Mouse (Mus musculus) C2C12 (cell line): Measurements from ENCODE around the gene Wwox. TPM values are rescaled to one million over a fixed set of nuclear protein-coding genes. Genes with fewer than 3 reads are reported as not detected.

Experiments used
- H3K27me3 ChIP-seq: one replicate; pipeline ENCODE4 v1.6.1; 2011; ENCODE audit not compliant: control insufficient read depth, insufficient read depth, insufficient read length
- H3K36me3 ChIP-seq: one replicate; pipeline ENCODE4 v1.6.1; 2011; ENCODE audit not compliant: control insufficient read depth, insufficient read depth
- H3K4me3 ChIP-seq: one replicate; pipeline ENCODE4 v1.5.1; 2011; ENCODE audit warnings: mild to moderate bottlenecking, control low read depth; ENCODE audit not compliant: poor library complexity, insufficient read depth, severe bottlenecking
- H3K79me2 ChIP-seq: one replicate; pipeline ENCODE4 v1.6.1; 2011; ENCODE audit not compliant: control insufficient read depth, insufficient read depth
- H3K79me3 ChIP-seq: one replicate; pipeline ENCODE4 v1.6.1; 2011; ENCODE audit warnings: low read depth, control low read depth
- H3ac ChIP-seq: one replicate; pipeline ENCODE3; 2011; ENCODE audit warnings: low read depth; ENCODE audit not compliant: control insufficient read depth, insufficient read length
- CEBPB ChIP-seq: IDR thresholded peaks from one replicate; pipeline ENCODE4 v1.6.1; 2011; ENCODE audit warnings: low read depth, mild to moderate bottlenecking, control low read depth, moderate library complexity
- CTCF ChIP-seq: IDR thresholded peaks from one replicate; pipeline ENCODE4 v1.5.1; 2011; ENCODE audit not compliant: control insufficient read depth, insufficient read depth, insufficient read length
- FOSL1 ChIP-seq: IDR thresholded peaks from one replicate; pipeline ENCODE4 v1.8.0; 2011; ENCODE audit warnings: mild to moderate bottlenecking, low read length; ENCODE audit not compliant: poor library complexity, insufficient read depth, severe bottlenecking
- MAX ChIP-seq: IDR thresholded peaks from one replicate; pipeline ENCODE4 v1.6.1; 2011; ENCODE audit warnings: mild to moderate bottlenecking, control low read depth
- MYOD1 ChIP-seq: IDR thresholded peaks from one replicate; pipeline ENCODE4 v1.6.1; 2011; ENCODE audit warnings: low read depth; ENCODE audit not compliant: control insufficient read depth, insufficient read length
- MYOG ChIP-seq: IDR thresholded peaks from one replicate; pipeline ENCODE4 v1.6.1; 2011; ENCODE audit not compliant: control insufficient read depth, insufficient read length; ENCODE audit errors: extremely low read depth
- USF1 ChIP-seq: IDR thresholded peaks from one replicate; pipeline ENCODE4 v1.6.1; 2011; ENCODE audit warnings: low read depth, mild to moderate bottlenecking, control low read depth, moderate library complexity
- polyA plus RNA-seq: library from polyadenylated mRNA; unstranded; fragments of >200 nt; fragmentation: generic; extraction: Trizol; gene quantifications from one replicate; pipeline ENCODE4 v1.2.1, GENCODE M21; 2012; ENCODE audit warnings: missing spikeins

Wwox gene
- polyA plus RNA-seq, 1 experiment, result 3.7 TPM

DNA sequence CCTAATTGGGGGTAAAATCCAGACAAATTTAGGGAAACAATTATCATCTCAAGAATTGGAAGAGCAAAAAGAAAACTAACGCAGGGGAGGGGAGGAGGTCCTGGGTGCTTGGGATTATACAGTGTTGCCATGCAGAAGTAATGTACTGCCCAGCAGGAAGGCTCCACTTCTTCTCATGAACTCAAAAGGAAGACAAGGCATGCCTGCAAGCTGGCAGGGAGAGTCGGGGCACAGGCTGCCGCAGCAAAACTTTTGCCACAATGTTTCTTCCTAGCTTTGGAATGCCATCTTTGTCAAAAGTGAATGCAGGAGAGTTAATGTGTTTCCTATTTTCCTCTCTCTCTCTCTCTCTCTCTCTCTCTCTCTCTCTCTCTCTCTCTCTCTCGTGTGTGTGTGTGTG is 163.6 kb downstream of the Wwox start:
- H3K79me3 ChIP-seq, result no peaks in the 10 kb centered on the region
- H3K79me2 ChIP-seq, result no peaks in the 10 kb centered on the region
- no peak overlapping the region for H3K4me3 ChIP-seq
- TF ChIP-seq CEBPB, result no peak
- H3K36me3 ChIP-seq, result no peaks in the 10 kb centered on the region
- no peak overlapping the region for H3ac ChIP-seq
- no peaks in the 10 kb centered on the region for H3K27me3 ChIP-seq

DNA sequence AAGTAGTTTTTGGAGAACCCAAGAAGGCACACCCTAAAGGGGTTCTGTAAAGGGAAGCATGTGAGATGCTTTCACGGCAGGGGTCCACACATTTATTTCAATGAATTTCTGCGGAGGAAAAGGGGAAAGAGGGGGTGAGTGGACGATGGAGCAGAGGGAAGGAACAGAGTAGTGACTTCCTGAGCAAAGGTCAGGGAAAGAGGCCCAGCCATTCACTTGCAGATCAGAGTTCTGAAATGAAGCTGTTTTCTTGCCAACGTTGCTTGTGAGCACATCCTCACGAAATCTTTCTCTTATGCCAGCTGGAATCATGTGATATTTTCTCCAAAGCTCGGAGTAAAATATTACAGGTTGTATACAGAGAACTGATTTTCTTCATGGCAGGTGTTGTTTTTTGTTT is 164.1 kb downstream of the Wwox start:
- Histone ChIP-seq H3K36me3 (no peaks in the 10 kb centered on the region), H3ac (no peak overlapping the region), H3K4me3 (no peak overlapping the region), H3K79me3 (no peaks in the 10 kb centered on the region), H3K27me3 (no peaks in the 10 kb centered on the region), H3K79me2 (no peaks in the 10 kb centered on the region)
- TF ChIP-seq MYOD1 (no peak), CEBPB (no peak), MAX (no peak), MYOG (no peak), FOSL1 (no peak), CTCF (no peak), USF1 (no peak)

DNA sequence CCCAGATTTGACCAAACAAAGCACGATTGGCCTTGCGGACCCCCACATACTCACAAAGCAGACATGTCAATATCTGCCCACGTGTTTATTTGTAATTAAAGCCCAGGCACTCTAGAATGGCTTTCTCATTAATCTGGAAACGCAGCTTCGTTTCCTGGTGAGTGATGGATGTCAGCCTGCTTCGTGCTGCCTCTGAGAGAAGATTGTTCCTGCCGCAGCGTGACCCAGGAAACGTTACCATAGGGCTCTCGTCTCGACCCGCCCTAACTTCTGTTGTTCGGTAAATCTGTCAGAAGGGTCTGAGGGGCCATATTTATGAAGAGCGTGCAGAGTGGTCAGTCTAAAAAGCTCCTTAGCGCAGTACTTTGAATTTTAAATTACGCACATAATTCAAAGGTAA is 164.9 kb downstream of the Wwox start:
- Histone ChIP-seq H3K4me3 (no peak overlapping the region), H3K27me3 (no peaks in the 10 kb centered on the region), H3K36me3 (no peaks in the 10 kb centered on the region), H3K79me3 (no peaks in the 10 kb centered on the region), H3K79me2 (no peaks in the 10 kb centered on the region), H3ac (no peak overlapping the region)
- TF ChIP-seq MAX, result no peak
- TF ChIP-seq CEBPB, result no peak
- TF ChIP-seq MYOD1, result no peak
- TF ChIP-seq MYOG, result no peak
- TF ChIP-seq FOSL1, result no peak
- no peak for TF ChIP-seq USF1
- no peak for TF ChIP-seq CTCF

DNA sequence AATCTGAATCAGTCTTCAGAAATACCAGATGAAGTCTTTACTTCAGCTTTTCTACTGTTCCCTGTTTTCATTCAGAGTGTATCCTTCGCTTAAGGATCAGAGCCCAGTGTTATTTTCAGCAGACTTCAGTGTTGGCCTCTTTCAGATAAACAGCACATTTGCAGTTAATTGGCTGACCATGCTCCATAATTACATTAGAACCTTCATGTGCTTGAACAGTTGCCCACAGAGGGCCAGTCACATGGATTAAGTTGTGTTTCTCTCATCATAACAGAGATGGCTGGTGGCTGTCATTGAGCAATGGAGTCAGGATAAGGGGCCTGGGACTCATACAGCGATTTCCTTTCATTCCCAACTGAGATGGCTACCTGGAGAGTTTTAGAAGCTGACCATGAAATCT is 166.2 kb downstream of the Wwox start:
- no peak for TF ChIP-seq USF1
- no peak for TF ChIP-seq MYOG
- no peak for TF ChIP-seq MAX
- TF ChIP-seq FOSL1, result no peak
- TF ChIP-seq CTCF, result no peak
- no peak for TF ChIP-seq MYOD1
- TF ChIP-seq CEBPB, result no peak
- H3K36me3 ChIP-seq, result no peaks in the 10 kb centered on the region
- no peak overlapping the region for H3ac ChIP-seq
- H3K79me3 ChIP-seq, result no peaks in the 10 kb centered on the region
- no peak overlapping the region for H3K4me3 ChIP-seq
- H3K27me3 ChIP-seq, result no peaks in the 10 kb centered on the region
- no peaks in the 10 kb centered on the region for H3K79me2 ChIP-seq

DNA sequence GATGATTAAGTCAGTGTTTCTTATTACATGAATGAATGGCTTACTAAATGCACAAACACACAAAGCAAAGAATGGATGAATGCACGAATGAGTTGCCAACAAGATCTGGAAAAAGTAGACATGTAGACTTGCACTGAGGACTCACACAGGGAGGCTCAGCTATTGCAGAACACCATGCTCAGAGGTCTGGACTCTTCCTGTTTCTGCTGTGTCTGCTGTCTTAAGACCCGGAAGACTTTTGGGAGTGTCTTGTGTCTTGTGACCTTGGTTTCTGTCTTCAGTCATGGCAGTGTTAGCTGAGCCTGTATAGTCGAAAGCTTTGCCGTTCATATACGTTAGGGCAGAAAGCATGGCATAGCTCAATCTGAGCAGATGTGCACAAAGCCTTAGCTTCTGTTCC is 169.9 kb downstream of the Wwox start:
- no peaks in the 10 kb centered on the region for H3K27me3 ChIP-seq
- no peak overlapping the region for H3ac ChIP-seq
- no peaks in the 10 kb centered on the region for H3K79me2 ChIP-seq
- no peaks in the 10 kb centered on the region for H3K36me3 ChIP-seq
- H3K4me3 ChIP-seq, result no peak overlapping the region
- no peaks in the 10 kb centered on the region for H3K79me3 ChIP-seq
- TF ChIP-seq MYOG (no peak), FOSL1 (no peak), CTCF (no peak), USF1 (no peak), MAX (no peak), CEBPB (no peak), MYOD1 (no peak)

DNA sequence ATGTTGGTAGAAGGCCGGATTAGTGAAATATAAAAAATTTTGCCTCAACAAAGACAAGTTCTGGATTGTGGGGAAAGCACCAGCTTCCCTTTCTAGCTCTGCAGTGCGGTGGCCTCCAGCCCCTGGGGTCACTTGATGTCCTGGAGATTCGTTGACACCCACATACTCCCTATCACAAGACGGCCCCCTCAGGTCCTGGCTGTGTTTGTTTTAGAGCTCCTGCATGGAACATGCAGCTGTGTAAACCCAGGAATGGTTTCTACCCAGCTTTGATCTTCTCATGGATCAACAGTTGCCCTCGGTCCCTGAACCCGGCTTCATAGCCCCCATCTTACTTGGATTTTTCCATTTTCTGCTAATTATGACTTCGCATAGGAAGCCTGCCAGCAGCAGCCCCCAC is 171.6 kb downstream of the Wwox start:
- no peaks in the 10 kb centered on the region for H3K79me3 ChIP-seq
- H3K4me3 ChIP-seq, result no peak overlapping the region
- H3K36me3 ChIP-seq, result no peaks in the 10 kb centered on the region
- H3ac ChIP-seq, result no peak overlapping the region
- TF ChIP-seq MYOG (no peak), MYOD1 (no peak), CEBPB (no peak), CTCF (no peak), USF1 (no peak), MAX (no peak), FOSL1 (no peak)
- no peaks in the 10 kb centered on the region for H3K27me3 ChIP-seq
- no peaks in the 10 kb centered on the region for H3K79me2 ChIP-seq
